Mouse (Mus musculus): ENCODE results near the gene Eepd1. TPM values are rescaled to one million over a fixed set of nuclear protein-coding genes. Genes with fewer than 3 reads are reported as not detected.

Gene Eepd1
- polyA plus RNA-seq, 1 experiment from 2014 or later: 6.9 TPM

GRCm38 (mm10) chr9:25516640-25517039 lies 35.3 kb downstream of the Eepd1 start:
- DNase-seq (no peak), ATAC-seq (ENCODE audit: low FRiP score, low TSS enrichment) (no peak)
- Histone ChIP-seq H3K4me2 (ENCODE audit: low read length) (no peak overlapping the region), H3K27me3 (ENCODE audit: control insufficient read depth, insufficient read depth, low read length) (no peaks in the 10 kb centered on the region), H3K36me3 (ENCODE audit: control insufficient read depth, insufficient read depth, low read length) (no peaks in the 10 kb centered on the region), H3K4me1 (ENCODE audit: control insufficient read depth, insufficient read depth, low read length) (no peaks in the 10 kb centered on the region), H3K4me3 (replicated peaks; ENCODE audit: low read depth, low read length) (no peak overlapping the region), H3K27ac (replicated peaks; ENCODE audit: low read depth, low read length) (no peak overlapping the region), H3K9me3 (ENCODE audit: control insufficient read depth, low read length) (no peaks in the 10 kb centered on the region), H3K9ac (replicated peaks; ENCODE audit: low read length) (no peak overlapping the region)
- WGBS: 87% methylated on average over 7 of the region's 7 CpGs

- no peak overlapping the region for H3K9ac ChIP-seq (replicated peaks; ENCODE audit: low read length)
- no peak for DNase-seq
- H3K27ac ChIP-seq (replicated peaks; ENCODE audit: low read depth, low read length): no peak overlapping the region
- H3K9me3 ChIP-seq (ENCODE audit: control insufficient read depth, low read length): no peaks in the 10 kb centered on the region
- H3K4me3 ChIP-seq (replicated peaks; ENCODE audit: low read depth, low read length): no peak overlapping the region
- no peaks in the 10 kb centered on the region for H3K4me1 ChIP-seq (ENCODE audit: control insufficient read depth, insufficient read depth, low read length)
- 34% methylated on average over 4 of the region's 4 CpGs for WGBS
- H3K4me2 ChIP-seq (ENCODE audit: low read length): no peak overlapping the region
- no peak for ATAC-seq (ENCODE audit: low FRiP score, low TSS enrichment)
- no peaks in the 10 kb centered on the region for H3K27me3 ChIP-seq (ENCODE audit: control insufficient read depth, insufficient read depth, low read length)
- H3K36me3 ChIP-seq (ENCODE audit: control insufficient read depth, insufficient read depth, low read length): no peaks in the 10 kb centered on the region
These were observed 36.6 kb downstream of the Eepd1 start for GRCm38 (mm10) chr9:25517982-25518381.

DNA sequence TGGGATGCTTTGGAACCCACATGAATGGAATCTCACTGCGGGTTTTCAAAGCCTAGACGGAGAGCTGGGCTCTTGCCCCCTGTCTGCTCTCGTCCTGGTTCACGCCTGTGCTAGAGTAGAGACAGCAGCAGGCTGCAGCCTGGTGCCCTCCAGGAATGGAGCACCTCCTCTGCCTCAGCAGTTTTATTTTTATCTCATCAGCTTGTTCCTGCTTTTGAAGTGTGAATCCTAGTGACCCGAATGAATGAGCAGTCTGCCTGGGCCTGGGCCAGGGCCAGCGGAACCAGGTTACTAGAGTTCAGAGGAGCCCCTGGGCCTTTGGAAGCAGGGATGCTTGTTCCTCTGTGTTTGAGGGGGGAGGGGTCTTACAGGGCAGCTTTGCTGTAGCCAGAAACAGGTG lies 37.8 kb downstream of the Eepd1 start:
- no peaks in the 10 kb centered on the region for H3K9me3 ChIP-seq (ENCODE audit: control insufficient read depth, low read length)
- H3K4me3 ChIP-seq (replicated peaks; ENCODE audit: low read depth, low read length): no peak overlapping the region
- H3K9ac ChIP-seq (replicated peaks; ENCODE audit: low read length): no peak overlapping the region
- H3K36me3 ChIP-seq (ENCODE audit: control insufficient read depth, insufficient read depth, low read length): no peaks in the 10 kb centered on the region
- no peaks in the 10 kb centered on the region for H3K27me3 ChIP-seq (ENCODE audit: control insufficient read depth, insufficient read depth, low read length)
- DNase-seq: no peak
- WGBS: 59% methylated on average over 6 of the region's 6 CpGs
- H3K4me2 ChIP-seq (ENCODE audit: low read length): no peak overlapping the region
- no peak for ATAC-seq (ENCODE audit: low FRiP score, low TSS enrichment)
- H3K4me1 ChIP-seq (ENCODE audit: control insufficient read depth, insufficient read depth, low read length): no peaks in the 10 kb centered on the region
- no peak overlapping the region for H3K27ac ChIP-seq (replicated peaks; ENCODE audit: low read depth, low read length)

GRCm38 (mm10) chr9:25520826-25521225 lies 39.5 kb downstream of the Eepd1 start:
- no peak for DNase-seq
- H3K4me1 ChIP-seq (ENCODE audit: control insufficient read depth, insufficient read depth, low read length): no peaks in the 10 kb centered on the region
- H3K4me3 ChIP-seq (replicated peaks; ENCODE audit: low read depth, low read length): no peak overlapping the region
- H3K9ac ChIP-seq (replicated peaks; ENCODE audit: low read length): no peak overlapping the region
- H3K27ac ChIP-seq (replicated peaks; ENCODE audit: low read depth, low read length): no peak overlapping the region
- H3K36me3 ChIP-seq (ENCODE audit: control insufficient read depth, insufficient read depth, low read length): no peaks in the 10 kb centered on the region
- H3K9me3 ChIP-seq (ENCODE audit: control insufficient read depth, low read length): no peaks in the 10 kb centered on the region
- ATAC-seq (ENCODE audit: low FRiP score, low TSS enrichment): no peak
- no peaks in the 10 kb centered on the region for H3K27me3 ChIP-seq (ENCODE audit: control insufficient read depth, insufficient read depth, low read length)
- WGBS: 88% methylated on average over 7 of the region's 7 CpGs
- H3K4me2 ChIP-seq (ENCODE audit: low read length): no peak overlapping the region

GRCm38 (mm10) chr9:25521825-25522224 lies 40.5 kb downstream of the Eepd1 start:
- H3K4me2 ChIP-seq (ENCODE audit: low read length): no peak overlapping the region
- H3K36me3 ChIP-seq (ENCODE audit: control insufficient read depth, insufficient read depth, low read length): no peaks in the 10 kb centered on the region
- WGBS: 97% methylated on average over 2 of the region's 2 CpGs
- H3K4me1 ChIP-seq (ENCODE audit: control insufficient read depth, insufficient read depth, low read length): no peaks in the 10 kb centered on the region
- no peak overlapping the region for H3K9ac ChIP-seq (replicated peaks; ENCODE audit: low read length)
- DNase-seq: no peak
- H3K27me3 ChIP-seq (ENCODE audit: control insufficient read depth, insufficient read depth, low read length): no peaks in the 10 kb centered on the region
- ATAC-seq (ENCODE audit: low FRiP score, low TSS enrichment): no peak
- no peaks in the 10 kb centered on the region for H3K9me3 ChIP-seq (ENCODE audit: control insufficient read depth, low read length)
- H3K4me3 ChIP-seq (replicated peaks; ENCODE audit: low read depth, low read length): no peak overlapping the region
- H3K27ac ChIP-seq (replicated peaks; ENCODE audit: low read depth, low read length): no peak overlapping the region

DNA sequence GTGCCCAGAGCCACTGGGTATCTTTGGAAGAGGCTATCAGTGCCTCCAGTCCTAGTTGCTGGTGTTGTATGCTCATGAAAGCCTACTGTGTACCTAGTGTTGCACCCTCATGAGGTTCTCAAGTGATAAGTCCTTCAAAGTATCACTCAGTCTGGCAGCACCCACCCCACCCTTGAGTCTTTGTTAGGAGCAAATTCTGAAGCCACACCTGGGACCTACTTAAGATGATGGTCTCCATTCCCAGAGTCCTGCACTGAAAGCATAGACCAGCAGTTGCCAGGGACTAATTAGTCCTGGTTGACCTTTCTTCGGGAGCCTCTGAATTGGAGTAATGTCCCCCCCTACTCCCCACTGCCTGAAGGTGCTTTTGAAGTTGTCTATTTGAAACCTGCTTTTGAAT lies 45.2 kb downstream of the Eepd1 start:
- no peak overlapping the region for H3K9ac ChIP-seq (replicated peaks; ENCODE audit: low read length)
- no peaks in the 10 kb centered on the region for H3K9me3 ChIP-seq (ENCODE audit: control insufficient read depth, low read length)
- no peaks in the 10 kb centered on the region for H3K4me1 ChIP-seq (ENCODE audit: control insufficient read depth, insufficient read depth, low read length)
- no peaks in the 10 kb centered on the region for H3K27me3 ChIP-seq (ENCODE audit: control insufficient read depth, insufficient read depth, low read length)
- H3K4me2 ChIP-seq (ENCODE audit: low read length): no peak overlapping the region
- no peaks in the 10 kb centered on the region for H3K36me3 ChIP-seq (ENCODE audit: control insufficient read depth, insufficient read depth, low read length)
- DNase-seq (no peak), ATAC-seq (ENCODE audit: low FRiP score, low TSS enrichment) (no peak)
- 50% methylated on average over 1 of the region's 1 CpGs for WGBS
- no peak overlapping the region for H3K4me3 ChIP-seq (replicated peaks; ENCODE audit: low read depth, low read length)
- H3K27ac ChIP-seq (replicated peaks; ENCODE audit: low read depth, low read length): no peak overlapping the region

GRCm38 (mm10) chr9:25526927-25527337 lies 45.6 kb downstream of the Eepd1 start:
- no peak for ATAC-seq (ENCODE audit: low FRiP score, low TSS enrichment)
- no peaks in the 10 kb centered on the region for H3K4me1 ChIP-seq (ENCODE audit: control insufficient read depth, insufficient read depth, low read length)
- H3K4me2 ChIP-seq (ENCODE audit: low read length): no peak overlapping the region
- H3K9ac ChIP-seq (replicated peaks; ENCODE audit: low read length): no peak overlapping the region
- no peaks in the 10 kb centered on the region for H3K36me3 ChIP-seq (ENCODE audit: control insufficient read depth, insufficient read depth, low read length)
- DNase-seq: no peak
- no peak overlapping the region for H3K27ac ChIP-seq (replicated peaks; ENCODE audit: low read depth, low read length)
- no peak overlapping the region for H3K4me3 ChIP-seq (replicated peaks; ENCODE audit: low read depth, low read length)
- H3K27me3 ChIP-seq (ENCODE audit: control insufficient read depth, insufficient read depth, low read length): no peaks in the 10 kb centered on the region
- no peaks in the 10 kb centered on the region for H3K9me3 ChIP-seq (ENCODE audit: control insufficient read depth, low read length)

- Histone ChIP-seq H3K4me3 (replicated peaks; ENCODE audit: low read depth, low read length) (no peak overlapping the region), H3K27me3 (ENCODE audit: control insufficient read depth, insufficient read depth, low read length) (no peaks in the 10 kb centered on the region), H3K4me1 (ENCODE audit: control insufficient read depth, insufficient read depth, low read length) (no peaks in the 10 kb centered on the region), H3K27ac (replicated peaks; ENCODE audit: low read depth, low read length) (no peak overlapping the region), H3K9ac (replicated peaks; ENCODE audit: low read length) (no peak overlapping the region), H3K36me3 (ENCODE audit: control insufficient read depth, insufficient read depth, low read length) (no peaks in the 10 kb centered on the region), H3K4me2 (ENCODE audit: low read length) (no peak overlapping the region), H3K9me3 (ENCODE audit: control insufficient read depth, low read length) (no peaks in the 10 kb centered on the region)
- DNase-seq (no peak), ATAC-seq (ENCODE audit: low FRiP score, low TSS enrichment) (no peak)
- WGBS: 72% methylated on average over 7 of the region's 7 CpGs
These were observed 46.2 kb downstream of the Eepd1 start for GRCm38 (mm10) chr9:25527359-25528038.

DNA sequence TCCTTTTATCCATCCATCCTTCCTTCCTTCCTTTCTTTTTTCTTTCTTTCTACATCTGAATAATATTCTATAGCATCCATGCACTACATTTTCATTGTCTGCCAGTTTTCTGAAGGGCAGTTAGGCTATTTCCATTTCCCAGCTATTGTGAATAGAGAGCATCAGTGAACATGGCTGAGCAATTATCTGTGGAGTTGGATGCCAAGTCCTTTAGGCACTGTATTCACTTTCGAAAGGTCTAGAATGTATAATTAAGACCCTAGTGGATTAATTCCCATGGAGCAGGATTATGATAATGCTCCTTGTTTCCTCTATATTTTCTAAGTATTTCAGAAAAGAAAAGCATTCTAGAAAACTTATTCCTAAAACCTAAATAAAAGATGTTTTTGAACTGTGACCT lies 50.3 kb downstream of the Eepd1 start:
- ATAC-seq (ENCODE audit: low FRiP score, low TSS enrichment): no peak
- Histone ChIP-seq H3K27me3 (ENCODE audit: control insufficient read depth, insufficient read depth, low read length) (no peaks in the 10 kb centered on the region), H3K9me3 (ENCODE audit: control insufficient read depth, low read length) (no peaks in the 10 kb centered on the region), H3K27ac (replicated peaks; ENCODE audit: low read depth, low read length) (no peak overlapping the region), H3K4me2 (ENCODE audit: low read length) (no peak overlapping the region), H3K9ac (replicated peaks; ENCODE audit: low read length) (no peak overlapping the region), H3K36me3 (ENCODE audit: control insufficient read depth, insufficient read depth, low read length) (no peaks in the 10 kb centered on the region), H3K4me3 (replicated peaks; ENCODE audit: low read depth, low read length) (no peak overlapping the region), H3K4me1 (ENCODE audit: control insufficient read depth, insufficient read depth, low read length) (no peaks in the 10 kb centered on the region)
- WGBS: 21% methylated on average over 1 of the region's 1 CpGs
- DNase-seq: peak; percentile 6
